Mouse (Mus musculus) kidney, postnatal 4 days (tissue): ENCODE results near the gene Mnd1.
A peak's percentile ranks its signal among the peaks of the same experiment; 100 is the strongest.

ENCODE experiments used
- DNase-seq, 2 experiments: peaks; one replicate each; pipeline ENCODE4 v3.0.0; 2021; ENCODE audit warnings: mixed read lengths in 2 of 2

Gene Mnd1

DNA sequence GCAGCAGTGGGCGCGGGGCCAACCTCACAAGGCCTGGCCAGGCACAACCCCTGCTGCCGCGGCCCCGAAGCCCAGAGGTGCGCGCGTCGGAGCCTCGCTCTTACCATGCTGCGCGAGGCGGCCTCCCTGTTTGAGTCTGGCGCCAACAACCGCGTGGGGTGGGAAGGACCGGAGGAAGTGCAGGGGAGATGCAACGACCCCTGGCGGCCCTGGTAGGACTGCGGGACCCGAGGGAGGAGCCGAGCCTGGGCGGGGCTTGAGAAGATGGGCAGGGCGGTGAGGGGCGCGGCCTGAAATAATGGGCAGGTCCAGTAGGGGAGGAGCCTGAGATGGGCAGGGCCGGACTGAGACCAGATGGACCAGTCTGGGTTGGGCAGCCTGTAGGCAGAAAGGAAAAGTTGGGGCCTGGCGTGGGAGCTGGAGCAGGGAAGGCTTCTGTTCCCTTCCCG, at the start of gene Mnd1:
TSS of gene Mnd1 (minus strand) at position 229 of the 449 bp plus-strand sequence.
- peak; percentile 100 for DNase-seq

- DNase-seq = no peak
These were observed 49.1 kb upstream of the Mnd1 start for GRCm38 (mm10) chr3:84204640-84205039.

- peak in 1 of 2 experiments; percentile 30 for DNase-seq
These were observed 45.2 kb upstream of the Mnd1 start for GRCm38 (mm10) chr3:84200559-84201420.

DNA sequence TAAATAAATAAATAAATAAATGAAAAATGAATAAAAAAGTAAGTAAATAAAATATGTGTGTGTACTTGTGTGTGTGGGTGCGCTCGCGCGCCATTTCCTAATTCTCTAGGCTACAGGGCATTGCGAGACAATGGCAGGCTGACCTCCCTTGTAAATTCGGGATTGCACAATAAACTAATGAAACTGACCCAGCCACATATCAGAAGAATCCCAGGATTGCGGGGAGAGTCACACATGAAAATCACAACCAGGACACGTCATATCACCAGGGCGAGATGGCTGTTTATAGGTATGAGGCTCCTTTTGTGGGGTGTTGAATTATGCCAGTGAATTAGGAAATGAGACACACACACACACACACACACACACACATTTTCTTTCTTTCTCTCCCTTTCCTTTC, 43.9 kb upstream of the Mnd1 start:
- no peak for DNase-seq

DNA sequence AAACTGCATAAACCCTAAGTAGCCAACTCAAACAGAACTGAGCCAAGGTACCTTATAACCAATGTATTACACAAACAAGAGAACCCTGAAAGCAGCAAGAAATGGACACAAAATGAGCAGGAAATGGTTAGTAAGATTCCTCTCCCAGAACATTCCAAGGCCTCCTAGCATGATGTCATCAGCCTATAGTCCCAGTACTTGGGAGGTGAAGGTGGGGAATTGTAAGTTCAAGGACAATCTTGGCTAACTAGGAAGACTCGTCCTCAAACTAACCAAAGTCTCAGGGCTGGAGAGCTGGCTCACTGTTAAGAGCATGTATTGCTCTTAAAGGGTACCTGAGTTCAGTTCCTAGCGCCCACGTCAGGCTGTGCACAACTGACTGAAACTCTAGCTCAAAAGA, 42.6 kb upstream of the Mnd1 start:
- DNase-seq = no peak

GRCm38 (mm10) chr3:84193881-84194280, 38.3 kb upstream of the Mnd1 start:
- no peak for DNase-seq

DNA sequence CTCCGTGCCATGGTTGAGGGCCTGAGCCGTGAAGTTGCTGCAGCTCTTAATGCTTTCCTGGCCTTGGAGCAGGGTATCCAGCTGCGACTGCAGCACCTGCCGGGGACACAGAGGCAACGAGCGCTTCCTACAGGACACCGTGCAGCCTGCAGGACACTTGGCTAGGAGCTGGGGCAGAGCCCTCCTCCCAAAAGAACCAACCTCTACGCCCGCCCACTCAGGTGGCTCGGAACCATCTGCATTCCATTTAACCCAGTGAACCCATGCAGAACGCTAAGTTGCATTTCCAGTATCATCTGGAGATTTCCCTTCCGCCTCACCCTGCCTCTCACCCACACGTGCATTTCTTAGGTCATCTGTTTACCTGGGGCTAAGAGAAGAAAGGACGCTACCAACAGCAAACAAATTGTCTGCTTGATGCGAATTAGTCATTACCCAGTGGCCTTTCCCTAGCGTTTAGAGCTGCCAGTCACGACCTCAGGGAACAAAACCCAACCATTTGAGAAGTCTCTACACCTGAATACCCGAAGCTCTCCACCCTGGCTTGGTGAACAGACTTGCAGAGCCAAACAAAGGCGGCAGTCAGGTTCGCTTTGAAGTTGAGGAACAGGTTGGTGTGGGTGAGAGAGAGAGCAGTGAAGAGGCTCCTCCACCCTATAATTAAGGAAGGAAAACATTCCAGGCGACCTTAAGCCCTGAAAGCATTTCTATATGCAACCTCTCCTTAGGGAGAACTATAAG, 35.7 kb upstream of the Mnd1 start:
- DNase-seq = peak in 1 of 2 experiments; percentile 34

GRCm38 (mm10) chr3:84190513-84191061, 35.0 kb upstream of the Mnd1 start:
- peak; percentile 51 to 67 for DNase-seq

GRCm38 (mm10) chr3:84189629-84190173, 34.1 kb upstream of the Mnd1 start:
- DNase-seq = peak; percentile 56 to 75

DNA sequence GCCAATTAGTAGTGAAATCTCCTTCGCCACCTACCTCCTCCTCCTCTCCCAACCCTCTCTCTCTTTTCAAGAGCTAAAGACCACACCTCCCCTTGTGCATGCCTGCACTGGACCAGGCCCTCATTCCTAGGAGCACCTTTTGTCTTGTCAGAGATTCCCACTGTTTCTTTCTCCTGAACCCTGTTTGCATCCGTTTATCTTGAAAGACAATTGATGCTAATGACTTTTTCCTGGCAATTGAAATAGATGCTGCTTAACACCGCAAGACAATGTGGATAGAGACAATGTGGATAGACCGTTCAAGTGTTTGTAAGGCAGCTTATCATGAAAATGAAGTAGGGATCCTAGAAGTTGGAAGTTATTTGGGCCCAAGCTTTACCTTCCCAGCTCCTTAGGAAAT, 26.1 kb upstream of the Mnd1 start:
- DNase-seq = no peak

DNA sequence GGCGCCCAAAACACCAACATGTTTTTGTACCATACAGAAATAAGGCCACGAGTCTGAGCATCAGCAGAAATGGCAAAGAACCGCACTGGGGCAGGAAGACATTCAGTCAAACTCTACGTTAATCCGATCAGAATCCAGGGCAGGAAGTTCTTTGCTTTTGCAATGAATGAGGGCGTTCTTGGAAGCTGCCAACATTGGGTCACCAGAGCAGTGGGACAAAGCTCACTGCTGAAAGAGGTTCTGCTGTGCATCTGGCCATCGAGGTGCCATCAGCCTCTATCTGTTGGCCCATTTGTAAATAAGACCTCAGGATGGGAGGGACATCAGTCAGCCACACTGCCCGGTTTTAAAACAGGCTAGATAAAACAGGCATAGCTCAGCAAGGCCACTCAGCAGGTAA, 25.5 kb upstream of the Mnd1 start:
- DNase-seq = no peak

- no peak for DNase-seq
These were observed 24.7 kb upstream of the Mnd1 start for GRCm38 (mm10) chr3:84180304-84180703.

DNA sequence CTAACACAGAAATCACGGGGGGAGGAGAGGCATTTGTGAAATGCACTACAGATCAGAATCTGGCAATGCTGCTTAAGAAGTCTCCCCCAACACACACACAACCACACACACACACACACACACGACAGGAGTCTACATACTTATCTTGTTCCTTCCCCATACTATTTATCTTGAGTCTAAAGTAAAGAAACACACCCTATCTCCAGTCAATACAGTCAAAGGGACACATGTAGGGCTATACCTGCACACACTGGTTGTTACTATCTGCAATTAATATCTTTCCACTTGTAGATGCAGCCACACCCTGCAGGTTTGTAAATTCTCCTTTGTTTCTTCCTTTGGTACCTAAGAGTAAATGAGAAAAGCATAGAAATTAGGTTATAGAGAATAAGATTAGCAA, 22.2 kb upstream of the Mnd1 start:
- no peak for DNase-seq

DNA sequence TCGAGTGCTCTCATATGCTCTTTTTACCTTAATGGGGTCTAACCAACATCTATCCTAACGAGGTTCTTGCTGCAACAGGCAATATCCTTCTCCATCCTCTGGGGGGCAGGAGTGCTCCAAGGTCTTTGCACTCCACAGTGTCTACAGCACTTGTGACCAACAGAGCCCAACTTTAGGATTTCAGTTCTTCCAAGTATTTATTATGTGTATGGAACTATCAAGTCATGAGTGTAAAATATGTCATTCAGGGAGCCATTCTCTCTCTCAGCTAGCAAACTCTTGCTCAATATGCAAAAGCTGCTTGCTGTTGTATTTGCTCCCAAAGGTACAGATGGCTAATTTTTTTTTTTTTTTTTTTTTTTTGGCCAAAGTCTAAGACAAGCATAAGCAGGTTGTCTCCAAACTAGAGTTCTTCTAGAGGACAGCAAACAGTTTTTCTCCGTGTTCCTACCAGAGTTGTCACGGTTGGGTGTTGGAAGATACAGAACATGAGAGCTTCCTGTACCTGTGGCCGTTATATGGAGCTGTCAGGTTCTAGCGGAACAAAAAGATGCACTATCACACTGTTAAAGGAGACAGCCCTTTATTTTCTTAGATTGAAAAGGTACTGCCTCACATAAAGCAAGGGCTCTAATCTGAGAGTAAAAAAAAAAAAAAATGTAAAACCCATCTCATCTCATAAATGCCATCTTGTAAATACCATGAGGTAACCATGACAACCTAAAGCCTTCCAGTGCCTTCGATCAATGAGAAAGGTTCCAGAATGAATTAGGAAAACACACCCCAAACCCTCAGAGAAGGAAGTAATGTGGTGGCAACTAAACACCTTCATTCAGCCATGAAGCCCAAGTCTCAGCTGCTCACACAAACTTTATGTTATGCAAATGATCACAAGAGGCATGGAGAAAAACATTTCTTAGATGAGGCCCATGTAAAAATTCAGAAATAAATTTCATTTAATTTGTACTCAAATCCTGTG, 20.0 kb upstream of the Mnd1 start:
- peak; percentile 85 to 88 for DNase-seq

DNA sequence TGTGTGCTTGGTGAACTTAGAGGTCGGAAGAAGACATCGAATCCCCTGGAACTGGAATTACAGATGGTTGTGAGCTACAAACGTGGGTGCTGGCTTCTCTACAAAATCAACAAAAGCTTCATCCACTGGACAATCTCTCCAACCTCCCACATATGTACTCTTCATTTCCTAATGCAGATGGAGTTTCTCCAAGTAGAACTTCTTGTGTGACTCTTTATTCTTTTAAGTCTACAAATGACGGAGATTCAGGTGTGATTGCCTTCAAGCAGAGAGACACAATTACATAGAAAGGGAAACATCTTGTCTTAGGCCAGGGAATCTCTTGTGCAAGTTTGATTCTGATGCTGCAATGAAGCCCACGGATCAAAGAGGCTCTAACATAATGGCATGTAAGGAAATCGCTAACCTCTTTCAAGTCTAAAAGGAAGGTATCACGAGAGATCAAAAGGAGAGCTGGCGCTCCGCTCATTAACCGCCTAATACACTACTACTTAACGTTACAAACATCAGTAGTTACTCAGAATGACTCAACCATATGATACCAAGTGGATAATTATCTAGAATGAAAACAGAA, 18.1 kb upstream of the Mnd1 start, which contains the start of gene Gm6525:
TSS of gene Gm6525 (plus strand) at position 524 of the 574 bp plus-strand sequence.
- DNase-seq = no peak

DNA sequence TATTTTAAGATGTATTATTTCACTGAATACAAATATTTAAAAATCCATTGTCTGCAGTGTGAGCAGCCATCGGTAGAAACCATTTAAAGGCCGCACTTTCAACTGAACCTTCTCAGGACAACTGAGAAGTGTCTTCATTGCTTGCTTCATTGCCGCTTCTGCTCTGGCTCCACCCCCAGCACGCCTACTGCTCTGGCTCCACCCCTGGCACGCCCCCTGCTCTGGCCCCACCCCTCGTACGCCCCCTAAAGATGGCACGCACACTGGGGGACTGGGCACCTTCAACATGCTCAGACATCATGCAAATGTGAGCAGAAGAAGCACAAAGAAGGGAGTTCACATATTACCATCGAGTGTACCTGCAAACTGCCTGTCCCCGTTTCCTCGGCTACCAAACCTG, 16.8 kb upstream of the Mnd1 start:
- DNase-seq = peak; percentile 15 to 17

DNA sequence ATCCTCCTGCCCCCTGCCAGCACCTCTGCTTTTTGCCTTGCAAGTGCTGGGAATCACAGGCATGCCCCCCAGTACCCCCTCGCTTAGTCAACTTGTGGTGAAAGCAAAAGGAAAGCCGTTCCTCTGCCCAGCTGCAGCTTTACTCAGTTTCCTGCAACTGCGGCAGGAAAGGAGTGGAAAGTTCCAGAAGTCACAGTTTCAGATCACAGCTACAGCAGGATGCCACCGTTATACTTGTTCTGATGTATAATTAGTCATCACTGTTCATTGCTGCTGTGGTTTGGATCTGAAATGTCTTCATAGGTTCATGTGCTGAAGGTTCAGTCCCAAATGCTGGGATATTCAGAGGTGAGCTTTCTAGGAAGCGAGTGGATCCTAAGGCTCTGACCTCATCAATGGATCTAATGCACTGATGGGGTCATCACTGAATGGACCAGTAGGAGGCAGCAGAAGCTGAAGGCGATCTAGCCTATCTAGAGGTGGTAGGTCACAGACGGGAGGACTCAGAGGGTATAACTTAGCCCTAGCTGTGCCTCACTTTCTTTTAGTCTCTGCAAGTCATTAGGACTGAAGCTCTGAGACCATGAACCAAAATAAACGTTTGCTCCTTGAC, 13.9 kb upstream of the Mnd1 start:
- DNase-seq = peak in 1 of 2 experiments; percentile 9

- no peak for DNase-seq
These were observed 13.4 kb upstream of the Mnd1 start for GRCm38 (mm10) chr3:84168943-84169342.

GRCm38 (mm10) chr3:84166073-84166472, 10.5 kb upstream of the Mnd1 start:
- no peak for DNase-seq

- DNase-seq = no peak
These were observed 9.8 kb upstream of the Mnd1 start for GRCm38 (mm10) chr3:84165391-84165790.
